Mouse (Mus musculus) C2C12 (cell line): ENCODE results near the gene Fam155a. TPM values are rescaled to one million over a fixed set of nuclear protein-coding genes. Genes with fewer than 3 reads are reported as not detected.
"Not testable (repeated sequence)": the region's sequence is repeated elsewhere in the genome, so short reads cannot be mapped to it uniquely, and the experiment has no call there.

Experiments
- H3K27me3 ChIP-seq: one replicate; pipeline ENCODE4 v1.6.1; 2011; ENCODE audit not compliant: control insufficient read depth, insufficient read depth, insufficient read length
- H3K36me3 ChIP-seq: one replicate; pipeline ENCODE4 v1.6.1; 2011; ENCODE audit not compliant: control insufficient read depth, insufficient read depth
- H3K4me3 ChIP-seq: one replicate; pipeline ENCODE4 v1.5.1; 2011; ENCODE audit warnings: mild to moderate bottlenecking, control low read depth; ENCODE audit not compliant: poor library complexity, insufficient read depth, severe bottlenecking
- H3K79me2 ChIP-seq: one replicate; pipeline ENCODE4 v1.6.1; 2011; ENCODE audit not compliant: control insufficient read depth, insufficient read depth
- H3K79me3 ChIP-seq: one replicate; pipeline ENCODE4 v1.6.1; 2011; ENCODE audit warnings: low read depth, control low read depth
- H3ac ChIP-seq: one replicate; pipeline ENCODE3; 2011; ENCODE audit warnings: low read depth; ENCODE audit not compliant: control insufficient read depth, insufficient read length
- CEBPB ChIP-seq: IDR thresholded peaks from one replicate; pipeline ENCODE4 v1.6.1; 2011; ENCODE audit warnings: low read depth, mild to moderate bottlenecking, control low read depth, moderate library complexity
- CTCF ChIP-seq: IDR thresholded peaks from one replicate; pipeline ENCODE4 v1.5.1; 2011; ENCODE audit not compliant: control insufficient read depth, insufficient read depth, insufficient read length
- FOSL1 ChIP-seq: IDR thresholded peaks from one replicate; pipeline ENCODE4 v1.8.0; 2011; ENCODE audit warnings: mild to moderate bottlenecking, low read length; ENCODE audit not compliant: poor library complexity, insufficient read depth, severe bottlenecking
- MAX ChIP-seq: IDR thresholded peaks from one replicate; pipeline ENCODE4 v1.6.1; 2011; ENCODE audit warnings: mild to moderate bottlenecking, control low read depth
- MYOD1 ChIP-seq: IDR thresholded peaks from one replicate; pipeline ENCODE4 v1.6.1; 2011; ENCODE audit warnings: low read depth; ENCODE audit not compliant: control insufficient read depth, insufficient read length
- MYOG ChIP-seq: IDR thresholded peaks from one replicate; pipeline ENCODE4 v1.6.1; 2011; ENCODE audit not compliant: control insufficient read depth, insufficient read length; ENCODE audit errors: extremely low read depth
- USF1 ChIP-seq: IDR thresholded peaks from one replicate; pipeline ENCODE4 v1.6.1; 2011; ENCODE audit warnings: low read depth, mild to moderate bottlenecking, control low read depth, moderate library complexity
- polyA plus RNA-seq: library from polyadenylated mRNA; unstranded; fragments of >200 nt; fragmentation: generic; extraction: Trizol; gene quantifications from one replicate; pipeline ENCODE4 v1.2.1, GENCODE M21; 2012; ENCODE audit warnings: missing spikeins

Fam155a gene
- polyA plus RNA-seq, 1 experiment, result not detected

DNA sequence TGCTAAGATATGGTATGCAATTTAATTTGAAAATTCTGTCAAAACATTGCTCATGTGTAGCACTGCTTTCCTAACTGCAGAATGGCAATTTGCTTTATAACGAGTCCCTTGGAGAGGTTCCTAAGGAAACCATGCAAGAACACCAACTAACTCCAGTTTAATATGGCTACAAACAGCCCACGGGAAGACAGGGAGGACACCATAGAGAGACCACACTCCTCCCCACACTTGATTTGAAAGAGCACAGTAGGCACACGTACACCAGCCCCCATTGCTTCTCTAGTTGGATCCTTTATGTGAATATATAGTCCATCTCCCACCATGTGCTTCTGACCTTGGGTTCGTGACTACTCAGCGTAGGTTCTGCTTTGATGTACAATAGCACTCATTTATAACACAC is 35.8 kb downstream of the Fam155a start:
- no peaks in the 10 kb centered on the region for H3K79me2 ChIP-seq
- H3K4me3 ChIP-seq, result no peak overlapping the region
- H3K36me3 ChIP-seq, result no peaks in the 10 kb centered on the region
- no peak overlapping the region for H3ac ChIP-seq
- no peaks in the 10 kb centered on the region for H3K79me3 ChIP-seq
- H3K27me3 ChIP-seq, result no peaks in the 10 kb centered on the region
- TF ChIP-seq FOSL1 (no peak), CEBPB (no peak), CTCF (no peak), MAX (no peak), MYOG (no peak), USF1 (no peak), MYOD1 (no peak)

DNA sequence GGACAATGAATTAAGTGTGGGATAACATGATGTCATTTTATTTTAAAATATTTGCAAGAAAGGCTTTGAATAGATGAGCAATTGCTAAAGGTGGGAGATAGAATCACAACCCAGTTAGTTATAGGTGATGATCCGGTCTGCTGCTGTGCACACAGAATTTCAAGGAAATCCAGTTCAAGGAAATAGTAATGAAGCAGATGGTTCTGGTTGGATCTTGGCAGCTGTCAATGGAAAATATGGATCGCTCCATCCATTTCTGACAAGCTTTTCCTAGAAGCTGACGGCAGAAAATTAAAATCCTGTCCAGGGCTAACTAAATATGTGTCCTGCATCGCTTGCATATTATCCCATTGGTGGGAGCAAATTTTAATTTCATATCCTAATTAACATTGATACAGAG is 61.2 kb downstream of the Fam155a start:
- H3K79me3 ChIP-seq, result no peaks in the 10 kb centered on the region
- H3ac ChIP-seq, result no peak overlapping the region
- H3K79me2 ChIP-seq, result no peaks in the 10 kb centered on the region
- no peaks in the 10 kb centered on the region for H3K27me3 ChIP-seq
- no peaks in the 10 kb centered on the region for H3K36me3 ChIP-seq
- H3K4me3 ChIP-seq, result no peak overlapping the region
- no peak for TF ChIP-seq CTCF
- no peak for TF ChIP-seq CEBPB
- TF ChIP-seq MYOD1, result no peak
- no peak for TF ChIP-seq MYOG
- TF ChIP-seq USF1, result no peak
- no peak for TF ChIP-seq FOSL1
- TF ChIP-seq MAX, result no peak

- H3K36me3 ChIP-seq, result no peaks in the 10 kb centered on the region
These were observed 63.5 kb downstream of the Fam155a start for GRCm38 (mm10) chr8:9707433-9707832.

GRCm38 (mm10) chr8:9694794-9695193 is 76.2 kb downstream of the Fam155a start:
- TF ChIP-seq USF1 (no peak), FOSL1 (no peak), CTCF (no peak)
- H3K79me2 ChIP-seq, result no peaks in the 10 kb centered on the region
- H3K36me3 ChIP-seq, result no peaks in the 10 kb centered on the region
- H3ac ChIP-seq, result no peak overlapping the region
- H3K79me3 ChIP-seq, result no peaks in the 10 kb centered on the region
- no peak overlapping the region for H3K4me3 ChIP-seq
- no peaks in the 10 kb centered on the region for H3K27me3 ChIP-seq

More at GRCm38 (mm10) chr8:9707433-9707832, 63.5 kb downstream of the Fam155a start:
- H3K27me3 ChIP-seq, result no peaks in the 10 kb centered on the region
- H3K79me2 ChIP-seq, result no peaks in the 10 kb centered on the region
- H3ac ChIP-seq, result no peak overlapping the region
- H3K4me3 ChIP-seq, result no peak overlapping the region
- TF ChIP-seq FOSL1, result no peak
- TF ChIP-seq MYOD1, result no peak
- no peak for TF ChIP-seq MYOG
- no peaks in the 10 kb centered on the region for H3K79me3 ChIP-seq

DNA sequence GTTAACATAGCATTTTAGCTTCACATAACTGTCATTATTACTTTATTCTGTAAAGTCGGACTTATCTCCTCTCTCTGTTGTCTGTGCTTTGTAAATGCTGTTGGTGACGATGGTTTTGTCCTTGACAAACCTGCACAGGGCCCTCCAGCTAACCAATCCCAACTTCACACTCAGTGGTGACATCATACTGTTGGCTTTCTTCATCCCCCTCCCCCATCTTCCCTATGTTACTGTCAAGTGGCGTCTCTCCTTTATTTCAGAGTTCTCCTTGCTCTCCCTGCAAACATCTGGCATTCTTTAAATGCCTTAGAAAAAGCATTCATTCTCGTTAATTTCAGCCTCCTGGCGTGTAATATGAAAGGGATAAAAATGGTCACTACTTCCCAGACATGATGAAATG is 78.6 kb downstream of the Fam155a start:
- H3K36me3 ChIP-seq, result no peaks in the 10 kb centered on the region
- no peaks in the 10 kb centered on the region for H3K79me3 ChIP-seq
- no peaks in the 10 kb centered on the region for H3K27me3 ChIP-seq
- TF ChIP-seq FOSL1 (no peak), MYOD1 (no peak), MYOG (no peak), CTCF (no peak), MAX (no peak), CEBPB (no peak), USF1 (no peak)
- no peak overlapping the region for H3K4me3 ChIP-seq
- H3ac ChIP-seq, result no peak overlapping the region
- H3K79me2 ChIP-seq, result no peaks in the 10 kb centered on the region

GRCm38 (mm10) chr8:9660014-9660413 is 110.9 kb downstream of the Fam155a start:
- not testable (repeated sequence) for H3K4me3 ChIP-seq, H3K79me3 ChIP-seq, H3K27me3 ChIP-seq, H3ac ChIP-seq, H3K79me2 ChIP-seq, H3K36me3 ChIP-seq

DNA sequence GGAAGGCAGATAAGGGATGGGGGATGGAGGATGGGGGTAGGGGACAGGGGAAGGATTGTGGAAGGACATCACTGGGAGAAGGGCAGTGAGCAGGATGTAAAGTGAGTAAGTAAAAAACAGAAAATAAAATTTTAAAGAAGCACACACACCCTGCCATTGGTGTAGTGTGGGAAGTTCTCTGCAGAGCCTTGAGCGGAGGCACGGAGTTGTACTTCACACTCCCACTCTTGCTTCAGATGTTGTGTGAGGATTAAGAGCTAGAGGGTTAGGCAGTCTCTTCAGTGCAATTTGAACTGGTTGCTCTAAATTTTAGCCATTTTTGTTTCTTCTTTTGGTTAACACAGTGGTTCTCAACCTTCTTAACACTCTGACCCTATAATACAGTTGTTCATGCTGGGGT is 114.1 kb downstream of the Fam155a start:
- TF ChIP-seq USF1 (no peak), FOSL1 (no peak), MYOG (no peak), CTCF (no peak), CEBPB (no peak), MYOD1 (no peak), MAX (no peak)
- Histone ChIP-seq H3ac (no peak overlapping the region), H3K36me3 (no peaks in the 10 kb centered on the region)

More for the DNA sequence above, 114.1 kb downstream of the Fam155a start:
- no peaks in the 10 kb centered on the region for H3K27me3 ChIP-seq
- no peak overlapping the region for H3K4me3 ChIP-seq
- no peaks in the 10 kb centered on the region for H3K79me3 ChIP-seq
- H3K79me2 ChIP-seq, result no peaks in the 10 kb centered on the region
